Mouse (Mus musculus): Measurements from ENCODE around the gene Vtn. TPM values are rescaled to one million over a fixed set of nuclear protein-coding genes. Genes with fewer than 3 reads are reported as not detected.
A peak's percentile ranks its signal among the peaks of the same experiment; 100 is the strongest.

Vtn gene
- polyA plus RNA-seq (2016; fragmentation: Nextera tagmentation; extraction: Ambion mirVana), result 206 and 223 TPM in 2 replicates

- 0 out of 2 replicates have a peak, but pooled peaks have one; percentile 20 for ATAC-seq
- H3K27ac ChIP-seq, result peak within 1 kb of the TSS; percentile 64
- H3K36me3 ChIP-seq, result no peaks in the 10 kb centered on the region
- peaks cover 82% of the 10 kb centered on the region for H3K27me3 ChIP-seq (replicated peaks)
- H3K4me2 ChIP-seq, result peak within 1 kb of the TSS; percentile 76
- H3K4me1 ChIP-seq, result peaks cover 17% of the 10 kb centered on the region
- H3K4me3 ChIP-seq, result peak within 1 kb of the TSS; percentile 53
- H3K9ac ChIP-seq, result peak within 1 kb of the TSS; percentile 37
- H3K9me3 ChIP-seq (replicated peaks), result no peaks in the 10 kb centered on the region
- WGBS (ENCODE audit: insufficient replicate concordance), result 57% methylated on average over 7 of the region's 7 CpGs
Observed at GRCm38 (mm10) chr11:78499004-78499403, at the start of gene Vtn. Gene Vtn (plus strand): TSS chr11:78499091.

GRCm38 (mm10) chr11:78450337-78450736 is 48.6 kb upstream of the Vtn start:
- Histone ChIP-seq H3K4me2 (no peak overlapping the region), H3K4me1 (no peaks in the 10 kb centered on the region), H3K27ac (no peak overlapping the region), H3K4me3 (no peak overlapping the region), H3K9ac (no peak overlapping the region), H3K9me3 (replicated peaks) (no peaks in the 10 kb centered on the region), H3K27me3 (replicated peaks) (peaks cover 27% of the 10 kb centered on the region), H3K36me3 (no peaks in the 10 kb centered on the region)
- no peak for ATAC-seq
- 14% methylated on average over 2 of the region's 2 CpGs for WGBS (ENCODE audit: insufficient replicate concordance)

DNA sequence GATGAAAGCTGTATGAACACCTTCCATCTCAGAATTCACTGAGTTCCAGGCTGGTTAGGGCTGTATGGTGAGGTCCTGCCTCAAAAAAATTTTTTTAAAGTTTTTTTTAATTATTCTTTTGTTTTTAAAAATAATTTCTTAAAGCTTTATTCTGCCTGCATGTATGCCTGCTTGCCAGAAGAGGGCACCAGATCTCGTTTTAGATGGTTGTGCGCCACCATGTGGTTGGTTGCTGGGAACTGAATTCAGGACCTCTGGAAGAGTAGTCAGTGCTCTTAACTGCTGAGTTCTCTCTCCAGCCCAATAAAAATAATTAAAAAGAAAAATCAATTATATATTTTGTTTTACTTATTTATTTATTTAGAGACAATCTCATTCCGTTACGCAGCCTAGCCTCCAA is 45.2 kb upstream of the Vtn start:
- Histone ChIP-seq H3K4me1 (no peaks in the 10 kb centered on the region), H3K27me3 (replicated peaks) (peaks cover 40% of the 10 kb centered on the region), H3K9ac (no peak overlapping the region), H3K4me2 (no peak overlapping the region), H3K36me3 (no peaks in the 10 kb centered on the region), H3K4me3 (no peak overlapping the region), H3K27ac (no peak overlapping the region), H3K9me3 (replicated peaks) (no peaks in the 10 kb centered on the region)
- WGBS (ENCODE audit: insufficient replicate concordance), result 6% methylated on average over 4 of the region's 4 CpGs
- ATAC-seq, result no peak

- no peaks in the 10 kb centered on the region for H3K4me1 ChIP-seq
- H3K9ac ChIP-seq, result no peak overlapping the region
- H3K27ac ChIP-seq, result no peak overlapping the region
- no peak overlapping the region for H3K4me2 ChIP-seq
- H3K36me3 ChIP-seq, result no peaks in the 10 kb centered on the region
- H3K4me3 ChIP-seq, result no peak overlapping the region
- no peaks in the 10 kb centered on the region for H3K9me3 ChIP-seq (replicated peaks)
- WGBS (ENCODE audit: insufficient replicate concordance), result 57% methylated on average over 7 of the region's 7 CpGs
- peaks cover 40% of the 10 kb centered on the region for H3K27me3 ChIP-seq (replicated peaks)
- ATAC-seq, result no peak
Observed at GRCm38 (mm10) chr11:78454276-78454675, 44.6 kb upstream of the Vtn start.

DNA sequence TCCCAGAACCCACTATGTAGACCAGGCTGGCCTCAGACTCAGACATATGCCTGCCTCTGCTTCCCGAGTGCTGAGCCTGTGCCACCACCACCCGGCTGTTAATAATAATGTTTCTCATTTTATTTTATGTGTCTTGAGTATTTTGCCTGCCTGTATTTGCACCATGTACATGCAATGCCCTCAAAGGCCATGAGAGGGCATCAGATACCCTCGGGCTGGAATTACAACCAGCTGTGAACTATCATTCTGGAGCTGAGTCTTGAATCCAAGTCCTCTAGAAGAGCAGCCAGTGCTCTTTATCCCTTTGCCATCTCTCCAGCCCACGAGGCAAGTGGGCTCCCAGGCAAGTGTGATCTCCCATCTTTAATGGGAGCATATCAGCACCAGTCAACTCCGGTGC is 43.6 kb upstream of the Vtn start:
- no peak overlapping the region for H3K4me3 ChIP-seq
- H3K9ac ChIP-seq, result no peak overlapping the region
- H3K9me3 ChIP-seq (replicated peaks), result no peaks in the 10 kb centered on the region
- no peak for ATAC-seq
- H3K36me3 ChIP-seq, result no peaks in the 10 kb centered on the region
- 26% methylated on average over 5 of the region's 5 CpGs for WGBS (ENCODE audit: insufficient replicate concordance)
- H3K4me2 ChIP-seq, result no peak overlapping the region
- H3K4me1 ChIP-seq, result no peaks in the 10 kb centered on the region
- H3K27me3 ChIP-seq (replicated peaks), result peaks cover 37% of the 10 kb centered on the region
- no peak overlapping the region for H3K27ac ChIP-seq

DNA sequence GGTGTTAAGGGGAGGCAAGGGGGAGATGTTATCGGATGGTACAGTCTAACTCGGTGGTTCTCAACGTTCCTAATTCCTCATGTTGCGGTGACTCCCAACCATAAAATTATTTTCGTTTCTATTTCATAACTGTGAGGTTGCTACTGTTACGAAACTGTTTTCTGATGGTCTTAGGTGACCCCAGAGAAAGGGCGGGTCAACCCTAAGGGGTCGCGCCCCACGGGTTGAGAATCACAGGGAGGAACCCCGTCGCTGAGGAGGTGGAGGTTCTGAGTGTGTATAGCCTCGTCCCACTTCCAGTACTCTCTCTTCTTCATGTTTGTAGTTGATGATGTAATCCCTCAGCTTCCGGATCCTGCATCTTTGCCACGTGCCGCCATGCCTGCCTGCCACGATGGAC is 40.2 kb upstream of the Vtn start:
- WGBS (ENCODE audit: insufficient replicate concordance), result 73% methylated on average over 17 of the region's 17 CpGs
- no peak for ATAC-seq
- peaks cover 18% of the 10 kb centered on the region for H3K27me3 ChIP-seq (replicated peaks)

DNA sequence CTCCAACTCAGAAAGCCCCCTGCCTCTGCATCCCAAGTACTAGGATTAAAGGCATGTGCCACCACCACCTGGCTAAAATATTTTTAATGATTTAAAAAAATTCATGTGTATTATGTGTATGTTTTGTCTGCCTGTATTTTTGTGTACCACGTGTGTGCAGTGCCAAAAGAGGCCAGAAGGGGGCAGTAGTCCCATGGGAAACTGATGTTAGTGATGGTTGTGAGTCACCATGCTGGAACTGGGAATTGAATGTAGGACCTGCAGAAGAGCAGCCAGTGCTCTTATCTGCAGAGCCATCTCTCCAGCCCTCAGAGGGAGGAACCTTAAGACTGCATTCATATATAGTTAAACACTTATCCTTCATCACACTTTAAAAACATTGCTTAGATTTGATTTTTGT is 37.0 kb upstream of the Vtn start:
- Histone ChIP-seq H3K36me3 (no peaks in the 10 kb centered on the region), H3K4me2 (no peak overlapping the region), H3K27ac (no peak overlapping the region), H3K9me3 (replicated peaks) (peaks cover 6% of the 10 kb centered on the region; the same call in 1 of the 2 replicates), H3K9ac (no peak overlapping the region), H3K4me1 (peaks cover 44% of the 10 kb centered on the region), H3K27me3 (replicated peaks) (no peaks in the 10 kb centered on the region), H3K4me3 (no peak overlapping the region)
- ATAC-seq, result no peak
- 63% methylated on average over 1 of the region's 1 CpGs for WGBS (ENCODE audit: insufficient replicate concordance)

More for the DNA sequence above, 40.2 kb upstream of the Vtn start:
- H3K27ac ChIP-seq, result no peak overlapping the region
- no peak overlapping the region for H3K4me2 ChIP-seq
- no peak overlapping the region for H3K4me3 ChIP-seq
- peaks cover 12% of the 10 kb centered on the region for H3K4me1 ChIP-seq
- H3K9ac ChIP-seq, result no peak overlapping the region
- H3K9me3 ChIP-seq (replicated peaks), result peaks cover 6% of the 10 kb centered on the region; the same call in 1 of the 2 replicates
- no peaks in the 10 kb centered on the region for H3K36me3 ChIP-seq

DNA sequence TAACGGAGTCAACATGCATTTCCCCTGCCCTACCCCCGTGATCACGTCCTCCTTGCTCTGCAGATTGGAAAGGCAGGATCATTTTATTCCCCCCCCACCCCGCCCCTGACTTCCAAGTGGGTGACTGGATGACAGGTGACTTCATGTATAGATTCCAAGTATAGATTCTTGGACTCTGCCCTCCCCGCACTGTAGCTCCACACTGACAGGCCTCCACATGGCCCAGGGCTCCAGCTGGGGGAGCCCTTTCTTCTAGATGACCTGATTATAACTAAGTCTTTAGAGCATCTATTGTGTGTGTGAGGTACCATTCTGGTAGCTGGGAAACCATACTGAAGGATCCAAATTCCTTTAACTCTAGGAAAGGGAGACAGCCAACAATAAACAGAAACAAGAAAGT is 36.2 kb upstream of the Vtn start:
- H3K9ac ChIP-seq, result no peak overlapping the region
- no peak for ATAC-seq

GRCm38 (mm10) chr11:78463286-78464036 is 35.4 kb upstream of the Vtn start:
- H3K4me1 ChIP-seq, result peaks cover 48% of the 10 kb centered on the region
- H3K4me2 ChIP-seq, result peak overlapping the region; percentile 37
- WGBS (ENCODE audit: insufficient replicate concordance), result 40% methylated on average over 13 of the region's 13 CpGs
- no peaks in the 10 kb centered on the region for H3K36me3 ChIP-seq
- peaks cover 6% of the 10 kb centered on the region; the same call in 1 of the 2 replicates for H3K9me3 ChIP-seq (replicated peaks)
- no peak overlapping the region for H3K9ac ChIP-seq
- no peak overlapping the region for H3K27ac ChIP-seq
- H3K27me3 ChIP-seq (replicated peaks), result no peaks in the 10 kb centered on the region
- no peak for ATAC-seq
- no peak overlapping the region for H3K4me3 ChIP-seq

More for the DNA sequence above, 36.2 kb upstream of the Vtn start:
- Histone ChIP-seq H3K27me3 (replicated peaks) (no peaks in the 10 kb centered on the region), H3K4me2 (no peak overlapping the region), H3K9me3 (replicated peaks) (peaks cover 6% of the 10 kb centered on the region; the same call in 1 of the 2 replicates), H3K4me3 (no peak overlapping the region), H3K27ac (no peak overlapping the region), H3K36me3 (no peaks in the 10 kb centered on the region), H3K4me1 (peaks cover 48% of the 10 kb centered on the region)
- WGBS (ENCODE audit: insufficient replicate concordance), result 69% methylated on average over 5 of the region's 5 CpGs

DNA sequence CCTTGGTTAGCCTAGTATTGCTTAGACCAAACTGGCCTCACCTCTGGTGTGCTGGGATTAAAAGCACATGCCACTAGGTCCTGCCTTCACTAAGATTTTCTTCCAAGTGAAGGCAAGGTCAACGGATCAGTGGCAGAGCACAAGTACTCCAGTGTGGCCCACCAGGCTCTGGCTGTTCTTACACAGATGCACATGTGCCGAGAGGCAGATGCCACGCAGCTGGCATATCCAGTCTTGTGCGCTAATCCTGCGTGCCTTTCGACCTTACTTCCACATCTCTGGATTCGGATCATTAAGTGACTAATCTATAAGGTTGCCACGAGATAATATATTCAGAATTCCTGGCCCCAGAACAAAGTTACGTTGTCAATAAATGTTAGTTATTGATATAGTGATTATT is 33.8 kb upstream of the Vtn start:
- 51% methylated on average over 9 of the region's 9 CpGs for WGBS (ENCODE audit: insufficient replicate concordance)
- peaks cover 48% of the 10 kb centered on the region for H3K4me1 ChIP-seq
- H3K27ac ChIP-seq, result no peak overlapping the region
- H3K4me3 ChIP-seq, result peak overlapping the region; percentile 65
- no peak for ATAC-seq
- no peak overlapping the region for H3K9ac ChIP-seq
- peaks cover 6% of the 10 kb centered on the region; the same call in 1 of the 2 replicates for H3K9me3 ChIP-seq (replicated peaks)
- H3K27me3 ChIP-seq (replicated peaks), result no peaks in the 10 kb centered on the region
- no peaks in the 10 kb centered on the region for H3K36me3 ChIP-seq
- H3K4me2 ChIP-seq, result peak overlapping the region; percentile 90

GRCm38 (mm10) chr11:78465568-78466180 is 33.2 kb upstream of the Vtn start, which contains the start of gene Slc46a1:
Gene Slc46a1 (plus strand): TSS chr11:78465697.
- peak within 1 kb of the TSS; percentile 81 for H3K27ac ChIP-seq
- H3K36me3 ChIP-seq, result no peaks in the 10 kb centered on the region
- H3K27me3 ChIP-seq (replicated peaks), result no peaks in the 10 kb centered on the region
- H3K9me3 ChIP-seq (replicated peaks), result peaks cover 6% of the 10 kb centered on the region; the same call in 1 of the 2 replicates
- peak within 1 kb of the TSS; percentile 65 for H3K4me3 ChIP-seq
- H3K9ac ChIP-seq, result peak within 1 kb of the TSS; percentile 74
- WGBS (ENCODE audit: insufficient replicate concordance), result under 1% methylated on average over 41 of the region's 41 CpGs
- peak; percentile 86 for ATAC-seq
- peak within 1 kb of the TSS; percentile 90 for H3K4me2 ChIP-seq
- H3K4me1 ChIP-seq, result peaks cover 48% of the 10 kb centered on the region

- WGBS (ENCODE audit: insufficient replicate concordance), result 69% methylated on average over 23 of the region's 23 CpGs
- Histone ChIP-seq H3K36me3 (no peaks in the 10 kb centered on the region), H3K4me3 (peak overlapping the region; percentile 65), H3K9me3 (replicated peaks) (peaks cover 6% of the 10 kb centered on the region; the same call in 1 of the 2 replicates), H3K4me1 (peaks cover 48% of the 10 kb centered on the region), H3K4me2 (peak overlapping the region; percentile 90), H3K27ac (no peak overlapping the region), H3K27me3 (replicated peaks) (no peaks in the 10 kb centered on the region), H3K9ac (peak overlapping the region; percentile 74; the same call in 1 of the 2 replicates)
- ATAC-seq, result peak; percentile 27; the same call in 1 of the 2 replicates
Observed at GRCm38 (mm10) chr11:78466242-78466912, 32.5 kb upstream of the Vtn start.
